Mouse (Mus musculus) CD4-positive helper T cell, adult 2 months (primary cell): ENCODE data around the gene Socs7.

Experiments
- DNase-seq: peaks from one replicate; pipeline ENCODE4 v3.0.0-alpha.2; 2012; ENCODE audit warnings: low read depth, missing footprints, low spot score

Gene Socs7

GRCm38 (mm10) chr11:97387811-97388210 is 25.5 kb downstream of the Socs7 start:
- DNase-seq = no peak

- DNase-seq = no peak
Observed at GRCm38 (mm10) chr11:97389127-97389526, 26.8 kb downstream of the Socs7 start.

- DNase-seq = no peak
Observed at GRCm38 (mm10) chr11:97393658-97394057, 31.3 kb downstream of the Socs7 start.

GRCm38 (mm10) chr11:97394146-97394545 is 31.8 kb downstream of the Socs7 start:
- DNase-seq = no peak

GRCm38 (mm10) chr11:97398506-97398905 is 36.2 kb downstream of the Socs7 start:
- DNase-seq = no peak

- peak; percentile 84 for DNase-seq
Observed at GRCm38 (mm10) chr11:97399958-97400710, 37.8 kb downstream of the Socs7 start.

GRCm38 (mm10) chr11:97401082-97401481 is 38.7 kb downstream of the Socs7 start:
- DNase-seq = peak; percentile 28

- DNase-seq = no peak
Observed at GRCm38 (mm10) chr11:97401686-97402435, 39.5 kb downstream of the Socs7 start.

- DNase-seq = no peak
Observed at GRCm38 (mm10) chr11:97402746-97403145, 40.4 kb downstream of the Socs7 start.

GRCm38 (mm10) chr11:97403614-97404183 is 41.3 kb downstream of the Socs7 start:
- no peak for DNase-seq

GRCm38 (mm10) chr11:97404184-97404760 is 41.9 kb downstream of the Socs7 start:
- peak; percentile 63 for DNase-seq

- no peak for DNase-seq
Observed at GRCm38 (mm10) chr11:97404761-97405190, 42.4 kb downstream of the Socs7 start.

- no peak for DNase-seq
Observed at GRCm38 (mm10) chr11:97406094-97406951, 44.0 kb downstream of the Socs7 start.

GRCm38 (mm10) chr11:97407456-97407855 is 45.1 kb downstream of the Socs7 start:
- no peak for DNase-seq

GRCm38 (mm10) chr11:97408171-97408570 is 45.8 kb downstream of the Socs7 start:
- DNase-seq = peak; percentile 71

- DNase-seq = no peak
Observed at GRCm38 (mm10) chr11:97410958-97411357, 48.6 kb downstream of the Socs7 start.

- no peak for DNase-seq
Observed at GRCm38 (mm10) chr11:97412117-97412516, 49.8 kb downstream of the Socs7 start.

- DNase-seq = no peak
Observed at GRCm38 (mm10) chr11:97412808-97413347, 50.5 kb downstream of the Socs7 start.

- peak; percentile 28 for DNase-seq
Observed at GRCm38 (mm10) chr11:97415330-97415711, 53.0 kb downstream of the Socs7 start, which contains the start of gene Arhgap23. Arhgap23 (plus strand) TSS chr11:97415533.

- peak; percentile 29 for DNase-seq
Observed at GRCm38 (mm10) chr11:97415712-97416636, 53.6 kb downstream of the Socs7 start.
